Comparison of ENCODE assay signal across 20 mouse cellular contexts in the genomic region with DNA sequence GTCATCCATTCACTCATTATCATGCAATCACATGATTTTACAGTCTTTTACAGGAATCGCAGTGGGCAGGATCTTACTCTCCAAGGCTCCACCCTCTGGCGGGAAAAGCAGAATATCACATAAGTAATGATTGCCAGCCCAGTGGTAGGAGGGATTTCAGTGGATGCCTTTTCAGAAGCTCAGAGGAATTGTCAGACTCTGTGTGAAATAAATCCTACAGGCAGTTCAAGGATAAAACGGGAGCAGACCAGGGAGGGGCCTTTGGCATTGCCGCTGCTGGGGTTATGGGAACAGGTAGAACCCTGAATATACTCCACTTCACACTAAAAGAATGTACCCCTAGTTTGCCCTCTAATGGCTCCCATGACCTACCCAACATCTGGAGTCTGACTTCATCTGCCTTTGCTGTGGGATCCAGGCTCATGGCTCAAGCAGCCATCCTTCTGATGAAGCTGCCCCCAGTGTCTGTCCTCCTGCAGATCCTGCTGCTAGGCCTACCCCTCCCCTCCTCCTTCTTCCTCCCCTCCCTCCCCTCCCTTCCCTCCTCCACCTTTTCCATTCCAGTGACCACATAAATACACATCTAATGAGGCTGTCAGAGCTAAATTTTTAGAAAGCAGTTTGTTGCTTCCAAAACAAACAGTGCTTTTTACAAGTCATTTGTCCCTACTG.
"Had no signal": no experiment of that assay in that cellular context is flagged by ENCODE, and none has a peak within 500 bp of the region (broad histone marks: within the 10 kb centered on the region; RNA-seq: fewer than 3 reads in every experiment).

No protein-coding gene starts in this region.

- DNase-seq: kidney, adult 2 months; kidney, postnatal 25 days; layer of hippocampus, adult 9-11 months; liver; lung, adult 18-20 months; lung, postnatal 10 days; lung, postnatal 36 days; thymus, adult 18-20 months; thymus, postnatal 36 days had no signal

- H3K36me3 ChIP-seq: intestine, embryonic 15.5 days; limb, embryonic 10.5 days; limb, embryonic 13.5 days; liver, embryonic 12.5 days; liver, embryonic 15.5 days; lung, embryonic 15.5 days; midbrain, embryonic 10.5 days; midbrain, embryonic 13.5 days; neural tube, embryonic 13.5 days had no signal

- H3K4me3 ChIP-seq: intestine, embryonic 15.5 days; layer of hippocampus, adult 2 months; limb, embryonic 10.5 days; limb, embryonic 13.5 days; liver, embryonic 12.5 days; liver, embryonic 15.5 days; lung, embryonic 15.5 days; megakaryocyte, embryonic 14.5 days; midbrain, embryonic 10.5 days; midbrain, embryonic 13.5 days; neural tube, embryonic 13.5 days had no signal

- ATAC-seq: intestine, embryonic 15.5 days; liver, embryonic 12.5 days; midbrain, embryonic 13.5 days had no signal

- H3K4me2 ChIP-seq: intestine, embryonic 15.5 days; limb, embryonic 13.5 days; liver, embryonic 12.5 days; liver, embryonic 15.5 days; lung, embryonic 15.5 days; midbrain, embryonic 13.5 days; neural tube, embryonic 13.5 days had no signal

- H3K27ac ChIP-seq: intestine, embryonic 15.5 days; layer of hippocampus, adult 2 months; limb, embryonic 10.5 days; limb, embryonic 13.5 days; liver, embryonic 12.5 days; liver, embryonic 15.5 days; lung, embryonic 15.5 days; midbrain, embryonic 10.5 days; midbrain, embryonic 13.5 days; neural tube, embryonic 13.5 days had no signal

- H3K27me3 ChIP-seq: intestine, embryonic 15.5 days; limb, embryonic 13.5 days; liver, embryonic 12.5 days; lung, embryonic 15.5 days; megakaryocyte, embryonic 14.5 days; midbrain, embryonic 13.5 days; neural tube, embryonic 13.5 days had no signal

- H3K9ac ChIP-seq: intestine, embryonic 15.5 days; limb, embryonic 13.5 days; liver, embryonic 12.5 days; liver, embryonic 15.5 days; lung, embryonic 15.5 days; midbrain, embryonic 13.5 days; neural tube, embryonic 13.5 days had no signal

- H3K4me1 ChIP-seq: limb, embryonic 10.5 days; limb, embryonic 13.5 days; liver, embryonic 12.5 days; liver, embryonic 15.5 days; lung, embryonic 15.5 days; megakaryocyte, embryonic 14.5 days; neural tube, embryonic 13.5 days had no signal

- H3K9me3 ChIP-seq: intestine, embryonic 15.5 days; limb, embryonic 10.5 days; liver, embryonic 15.5 days; lung, embryonic 15.5 days; megakaryocyte, embryonic 14.5 days; midbrain, embryonic 10.5 days; midbrain, embryonic 13.5 days; neural tube, embryonic 13.5 days had no signal
